Mouse (Mus musculus) liver, adult 2 months (tissue): Measurements from ENCODE around the gene Mgat4b. TPM values are rescaled to one million over a fixed set of nuclear protein-coding genes. Genes with fewer than 3 reads are reported as not detected.

Source experiments
- DNase-seq: peaks from one replicate; pipeline ENCODE4 v3.0.0-alpha.2; 2011; ENCODE audit warnings: low read depth, low spot score; ENCODE audit errors: extremely low read depth
- H3K27ac ChIP-seq: fragments of 200-500 bp; replicated peaks from 2 replicates; pipeline ENCODE4 v1.5.1; 2012; ENCODE audit warnings: low read depth, mild to moderate bottlenecking, control low read depth, inconsistent platforms, low read length; ENCODE audit not compliant: insufficient read depth
- H3K27me3 ChIP-seq: fragments of 200-500 bp; 2 replicates; pipeline ENCODE4 v1.6.1; 2012; ENCODE audit warnings: mild to moderate bottlenecking, moderate library complexity, low read length, inconsistent platforms; ENCODE audit not compliant: control insufficient read depth, insufficient read depth
- H3K36me3 ChIP-seq: fragments of 200-500 bp; 2 replicates; pipeline ENCODE4 v1.6.1; 2012; ENCODE audit warnings: low read length, inconsistent platforms; ENCODE audit not compliant: control insufficient read depth, insufficient read depth
- H3K4me1 ChIP-seq: fragments of 200-500 bp; 2 replicates; pipeline ENCODE4 v1.6.1; 2011; ENCODE audit warnings: low read length; ENCODE audit not compliant: control insufficient read depth, insufficient read depth
- H3K4me3 ChIP-seq: fragments of 200-500 bp; 2 replicates; pipeline ENCODE4 v1.5.1; 2011; ENCODE audit warnings: low read depth, mild to moderate bottlenecking, control low read depth, low read length, moderate library complexity; ENCODE audit not compliant: insufficient read depth
- H3K79me2 ChIP-seq: fragments of 200-500 bp; 2 replicates; pipeline ENCODE4 v1.6.1; 2012; ENCODE audit warnings: inconsistent platforms, mild to moderate bottlenecking, low read length, moderate library complexity; ENCODE audit not compliant: control insufficient read depth, insufficient read depth
- H3K9ac ChIP-seq: fragments of 200-500 bp; 2 replicates; pipeline ENCODE4 v1.6.1; 2012; ENCODE audit warnings: low read depth, mild to moderate bottlenecking, control low read depth, inconsistent platforms, low read length
- CTCF ChIP-seq: fragments of 200-500 bp; IDR thresholded peaks from 2 replicates; pipeline ENCODE4 v1.5.1; 2011; ENCODE audit warnings: low read depth, low read length, control low read depth
- POLR2A ChIP-seq: fragments of 200-500 bp; IDR thresholded peaks from 2 replicates; pipeline ENCODE4 v1.6.1; 2011; ENCODE audit warnings: low read length, control low read depth; ENCODE audit not compliant: insufficient read depth; ENCODE audit errors: extremely low read depth
- WGBS: fragments of 180-500 bp; shearing (Covaris S2); methylation state at CpG from one replicate; pipeline ENCODE4 v1.1.7; 2018; 5-methylcytosine and 5-hydroxymethylcytosine counted together
- polyA plus RNA-seq: library from polyadenylated mRNA; depleted of rRNA; stranded (reverse); fragments of >200 nt; gene quantifications from 2 replicates; pipeline ENCODE4 v1.2.3, GENCODE M21; 2012
- total RNA-seq: library from RNA; depleted of rRNA; stranded (reverse); fragments of >200 nt; gene quantifications from 2 replicates; pipeline ENCODE4 v1.2.3, GENCODE M21; 2014

Mgat4b gene
- total and polyA plus RNA-seq, 2 experiments = 9.8 to 26.3 TPM

DNA sequence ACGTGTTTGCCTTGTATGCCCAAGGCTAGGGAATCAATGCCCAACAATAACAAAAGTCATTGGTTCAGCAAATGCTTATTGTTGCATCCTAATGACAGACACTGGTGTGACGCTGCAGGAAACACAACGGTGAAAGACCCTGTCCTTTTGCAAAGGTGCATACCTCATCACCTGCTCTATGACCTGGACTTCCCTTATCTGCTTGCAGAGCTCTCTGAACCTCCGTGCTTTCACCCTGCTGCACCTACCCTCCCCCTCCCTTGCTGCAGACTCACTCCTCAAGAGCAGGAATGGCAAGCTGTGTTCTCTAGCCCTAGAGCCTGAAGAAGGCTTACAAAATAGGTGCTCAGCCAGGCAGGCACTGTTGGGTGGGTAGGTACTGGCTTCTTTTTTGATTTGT, 15.9 kb upstream of the Mgat4b start:
- Histone ChIP-seq H3K4me3 (no peak overlapping the region), H3K79me2 (no peaks in the 10 kb centered on the region), H3K36me3 (peaks cover 6% of the 10 kb centered on the region), H3K27ac (no peak overlapping the region; the same call in 1 of the 2 replicates), H3K27me3 (no peaks in the 10 kb centered on the region), H3K9ac (no peak overlapping the region), H3K4me1 (peaks cover 30% of the 10 kb centered on the region)
- DNase-seq = peak; percentile 81
- no peak for TF ChIP-seq POLR2A
- TF ChIP-seq CTCF = no peak
- 17% methylated on average over 4 of the region's 4 CpGs for WGBS

DNA sequence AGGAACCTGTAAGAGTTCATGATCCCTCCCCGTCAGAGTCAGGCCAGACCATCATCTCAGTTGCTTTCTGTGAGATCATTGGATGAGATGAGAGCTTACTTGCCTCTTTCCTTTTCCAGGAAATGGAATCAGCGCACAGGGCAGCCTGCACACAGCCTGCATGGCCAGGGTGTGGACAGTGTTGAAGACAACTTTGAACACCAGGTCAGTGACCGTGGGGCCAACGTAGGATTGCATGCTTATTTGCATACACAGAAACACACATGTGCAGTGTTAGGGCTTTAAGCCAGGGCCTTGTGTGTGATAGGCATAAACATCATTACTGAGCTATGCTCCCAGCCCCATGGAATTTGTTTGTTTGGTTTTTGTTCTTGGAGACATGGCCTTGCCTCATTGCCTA, 13.2 kb upstream of the Mgat4b start:
- H3K27ac ChIP-seq = peak overlapping the region; percentile 71

DNA sequence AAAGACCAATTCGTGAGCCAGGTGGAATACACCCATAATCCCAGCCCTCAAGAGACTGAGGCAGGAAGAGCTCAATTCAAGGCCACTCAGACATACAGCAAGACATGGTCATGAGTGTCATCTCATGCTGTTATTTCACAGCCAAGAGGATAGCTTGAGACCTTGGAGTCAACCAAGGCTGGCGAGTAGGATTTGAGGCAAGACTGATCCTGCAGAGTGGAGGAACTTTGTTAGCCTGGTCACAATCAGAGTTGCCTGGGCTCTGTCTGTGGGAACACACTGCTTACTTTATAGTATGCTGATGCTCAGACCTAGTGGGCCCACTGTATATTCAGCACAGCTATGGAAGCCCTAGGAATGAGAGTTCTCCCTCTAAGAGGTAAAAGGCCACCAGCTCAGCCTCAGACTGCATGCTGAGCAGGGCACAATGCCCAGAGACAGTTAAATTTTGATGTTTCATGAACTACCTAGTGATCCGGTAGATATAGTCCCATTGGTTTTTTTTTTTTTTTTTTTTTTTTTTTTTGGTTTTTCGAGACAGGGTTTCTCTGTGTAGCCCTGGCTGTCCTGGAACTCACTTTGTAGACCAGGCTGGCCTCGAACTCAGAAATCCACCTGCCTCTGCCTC, 12.4 kb upstream of the Mgat4b start:
- 55% methylated on average over 4 of the region's 5 CpGs for WGBS
- TF ChIP-seq POLR2A = no peak
- Histone ChIP-seq H3K4me1 (peaks cover 54% of the 10 kb centered on the region), H3K36me3 (peaks cover 34% of the 10 kb centered on the region), H3K4me3 (no peak overlapping the region), H3K27me3 (no peaks in the 10 kb centered on the region), H3K9ac (0 out of 2 replicates have a peak overlapping the region, but pooled peaks have one; percentile 10), H3K79me2 (no peaks in the 10 kb centered on the region), H3K27ac (peak overlapping the region; percentile 51)
- peak; percentile 74 for DNase-seq

More for the DNA sequence above, 13.2 kb upstream of the Mgat4b start:
- Histone ChIP-seq H3K4me3 (no peak overlapping the region), H3K9ac (no peak overlapping the region), H3K36me3 (peaks cover 29% of the 10 kb centered on the region), H3K27me3 (no peaks in the 10 kb centered on the region), H3K4me1 (peaks cover 52% of the 10 kb centered on the region), H3K79me2 (no peaks in the 10 kb centered on the region)
- peak; percentile 95 for DNase-seq
- no peak for TF ChIP-seq POLR2A
- no peak; the same call in 1 of the 2 replicates for TF ChIP-seq CTCF
- WGBS = 11% methylated on average over 4 of the region's 4 CpGs

DNA sequence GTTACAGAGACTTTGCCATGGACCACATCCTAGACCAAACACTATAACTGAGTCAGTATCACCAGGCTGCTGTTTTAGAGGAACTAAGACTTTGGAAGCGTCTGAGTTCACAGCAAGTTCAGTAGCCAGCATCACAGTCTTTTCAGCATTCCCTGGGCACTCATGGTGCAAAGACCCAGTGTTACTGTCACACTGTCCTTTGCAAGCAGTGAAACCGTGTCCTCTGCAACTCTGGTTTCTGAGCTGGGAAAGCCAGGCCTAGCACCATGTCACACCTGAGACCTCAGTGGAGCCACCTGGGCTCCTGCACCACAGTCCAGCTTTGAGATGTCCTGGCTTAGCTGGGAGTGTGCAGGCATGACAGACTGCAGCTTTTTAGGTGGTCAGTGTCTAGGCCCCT, 11.8 kb upstream of the Mgat4b start:
- TF ChIP-seq CTCF = no peak
- TF ChIP-seq POLR2A = no peak
- no peaks in the 10 kb centered on the region for H3K27me3 ChIP-seq
- peaks cover 54% of the 10 kb centered on the region for H3K4me1 ChIP-seq
- H3K79me2 ChIP-seq = no peaks in the 10 kb centered on the region
- H3K4me3 ChIP-seq = no peak overlapping the region
- peaks cover 36% of the 10 kb centered on the region for H3K36me3 ChIP-seq
- peak; percentile 46 for DNase-seq
- no peak overlapping the region; the same call in 1 of the 2 replicates for H3K27ac ChIP-seq
- H3K9ac ChIP-seq = no peak overlapping the region
- 73% methylated on average over 2 of the region's 2 CpGs for WGBS

DNA sequence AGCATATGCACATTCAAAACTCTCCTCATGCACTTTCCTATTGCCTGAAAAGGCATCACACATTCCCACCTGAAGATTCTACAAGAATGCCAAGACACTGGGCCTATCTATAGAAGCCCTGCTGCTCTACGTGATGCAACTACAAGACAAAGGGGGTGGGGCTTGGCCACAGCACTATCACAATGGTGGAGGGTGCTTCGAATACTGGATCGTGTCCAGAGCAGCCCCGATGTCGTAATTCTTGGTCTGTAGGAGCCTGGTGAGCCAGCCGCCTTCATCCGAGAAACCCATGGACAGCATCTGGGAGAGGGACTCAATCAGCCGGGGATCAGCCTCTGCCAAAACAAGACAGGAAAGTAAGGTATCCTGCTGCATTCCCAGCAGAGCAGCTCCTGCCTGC, 10.1 kb upstream of the Mgat4b start:
- Histone ChIP-seq H3K36me3 (peaks cover 50% of the 10 kb centered on the region), H3K4me3 (no peak overlapping the region), H3K27ac (peak overlapping the region; percentile 86), H3K27me3 (no peaks in the 10 kb centered on the region), H3K9ac (no peak overlapping the region), H3K4me1 (peaks cover 57% of the 10 kb centered on the region), H3K79me2 (no peaks in the 10 kb centered on the region)
- 14% methylated on average over 8 of the region's 8 CpGs for WGBS
- TF ChIP-seq POLR2A (no peak), CTCF (no peak)
- peak; percentile 75 for DNase-seq

DNA sequence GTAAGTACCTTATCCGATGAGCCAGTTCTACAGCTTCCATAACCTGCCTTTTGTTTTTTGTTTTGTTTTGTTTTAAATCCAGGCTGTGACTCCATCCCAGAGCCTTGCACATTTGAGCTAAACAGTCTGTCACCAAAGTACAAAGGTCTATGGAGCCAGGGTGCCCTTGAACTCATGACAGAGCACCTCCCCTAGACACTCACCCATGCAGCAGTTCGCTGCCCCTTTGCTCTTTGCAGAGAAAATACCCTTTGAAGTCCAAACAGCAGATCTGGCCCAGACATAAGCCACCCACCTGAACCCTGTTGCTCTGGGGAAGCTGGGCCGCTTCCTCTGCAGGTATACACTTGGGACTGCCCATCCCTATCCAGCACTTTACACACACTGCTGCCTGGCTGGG, 9.1 kb upstream of the Mgat4b start:
- Histone ChIP-seq H3K27ac (peak overlapping the region; percentile 86), H3K4me3 (no peak overlapping the region), H3K79me2 (no peaks in the 10 kb centered on the region), H3K4me1 (peaks cover 65% of the 10 kb centered on the region), H3K27me3 (no peaks in the 10 kb centered on the region), H3K36me3 (peaks cover 59% of the 10 kb centered on the region), H3K9ac (no peak overlapping the region)
- peak; percentile 94 for DNase-seq
- 21% methylated on average over 3 of the region's 3 CpGs for WGBS
- TF ChIP-seq CTCF (no peak), POLR2A (no peak)
